Mouse (Mus musculus): ENCODE measurements at regions not wholly inside any gene's neighbourhood (a gene's known extent, or its start where the extent isn't known, plus 50 kb on each side); places are given as distances from the start of the nearest gene placed in this dataset.

DNA sequence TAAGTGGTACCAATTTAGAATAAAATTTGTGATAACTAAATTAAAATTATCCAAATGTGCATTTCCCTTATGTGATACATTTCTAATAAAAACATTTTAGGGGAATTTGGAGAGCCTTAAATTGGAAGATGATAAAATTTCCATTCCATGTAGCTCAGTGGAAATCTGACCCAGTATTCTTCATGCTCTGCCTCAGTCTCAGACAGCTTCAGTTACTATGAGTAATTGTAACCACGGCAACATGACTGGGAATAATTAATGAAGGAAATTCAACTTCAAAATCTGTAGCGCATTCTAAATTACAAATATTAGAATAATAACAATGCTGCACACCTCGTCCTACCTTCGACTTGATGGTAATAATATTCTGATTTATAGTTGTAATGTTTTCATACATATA is 350.8 kb upstream of the Negr1 start:
- Histone ChIP-seq H3K4me1 (no peaks in the 10 kb centered on the region), H3K36me3 (no peaks in the 10 kb centered on the region), H3K4me3 (no peak overlapping the region), H3K27ac (no peak overlapping the region), H3K9me3 (replicated peaks) (no peaks in the 10 kb centered on the region), H3K27me3 (ENCODE audit: low read depth, poor library complexity, severe bottlenecking) (no peaks in the 10 kb centered on the region)
- no peak for DNase-seq (ENCODE audit: low spot score)
- WGBS: 90% methylated on average over 4 of the region's 4 CpGs

DNA sequence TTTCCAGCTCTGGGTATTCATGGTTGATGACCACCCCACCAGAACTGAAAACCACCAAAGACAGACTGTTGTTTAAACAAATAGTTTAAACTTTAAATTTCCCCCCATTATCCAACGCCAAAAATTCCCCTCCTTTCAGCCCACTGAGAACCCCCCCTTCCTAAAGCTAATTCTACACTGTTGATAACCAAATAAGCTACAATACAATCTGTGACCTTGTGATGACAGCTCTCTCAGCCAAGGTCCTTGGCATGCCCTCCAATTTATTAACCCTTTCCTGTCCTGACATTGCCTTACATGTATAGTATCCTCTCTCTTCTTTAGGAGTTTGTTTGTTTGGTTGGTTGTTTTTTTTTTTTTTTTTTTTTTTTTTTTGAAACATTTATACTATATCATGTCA is 346.8 kb upstream of the Negr1 start:
- WGBS: 63% methylated on average over 1 of the region's 1 CpGs
- no peaks in the 10 kb centered on the region for H3K9me3 ChIP-seq (replicated peaks)
- H3K27me3 ChIP-seq (ENCODE audit: low read depth, poor library complexity, severe bottlenecking): no peaks in the 10 kb centered on the region
- no peak for DNase-seq (ENCODE audit: low spot score)
- H3K27ac ChIP-seq: no peak overlapping the region
- no peak overlapping the region for H3K4me3 ChIP-seq
- no peaks in the 10 kb centered on the region for H3K36me3 ChIP-seq
- H3K4me1 ChIP-seq: no peaks in the 10 kb centered on the region

DNA sequence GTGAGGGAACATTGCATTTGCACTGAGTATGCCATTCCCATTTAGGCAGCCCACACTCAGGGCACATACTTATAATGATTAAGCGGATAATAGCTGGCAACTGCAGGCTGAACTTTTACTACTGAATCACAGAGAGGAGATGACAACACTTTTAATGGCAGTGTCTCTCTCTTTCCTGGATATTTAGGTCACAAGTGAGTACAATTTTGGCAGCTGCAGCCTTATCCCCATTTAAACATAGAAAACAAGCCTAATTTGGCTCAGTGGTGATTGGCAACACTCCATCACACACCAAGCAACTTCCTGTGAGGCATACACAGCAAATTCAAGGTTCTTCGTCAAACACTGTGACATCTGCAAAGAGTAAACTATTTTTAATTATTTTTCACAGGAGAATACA is 329.5 kb upstream of the Negr1 start:
- H3K4me1 ChIP-seq: no peaks in the 10 kb centered on the region
- H3K9me3 ChIP-seq (replicated peaks): no peaks in the 10 kb centered on the region
- 91% methylated on average over 2 of the region's 2 CpGs for WGBS
- H3K36me3 ChIP-seq: no peaks in the 10 kb centered on the region
- no peak overlapping the region for H3K4me3 ChIP-seq
- H3K27ac ChIP-seq: no peak overlapping the region
- no peaks in the 10 kb centered on the region for H3K27me3 ChIP-seq (ENCODE audit: low read depth, poor library complexity, severe bottlenecking)
- DNase-seq (ENCODE audit: low spot score): no peak

DNA sequence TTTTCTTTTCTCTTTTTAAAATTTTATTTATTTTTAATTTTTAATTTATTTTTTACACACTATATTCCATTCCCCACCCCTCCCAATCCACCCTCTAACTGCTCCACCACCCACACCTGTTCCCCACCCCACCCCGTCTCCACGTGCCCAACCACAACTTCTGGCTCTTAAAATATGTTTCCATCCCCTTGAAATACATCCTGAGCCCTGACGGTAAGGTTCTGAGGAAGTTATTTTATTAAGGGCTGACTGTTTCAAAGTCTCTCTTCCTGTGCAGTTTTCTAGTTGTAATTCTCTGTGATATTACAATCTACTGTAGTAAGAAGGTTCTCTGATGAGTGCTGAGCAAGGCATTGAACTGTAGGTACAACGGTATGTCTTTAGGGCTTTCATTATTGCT is 325.6 kb upstream of the Negr1 start:
- no peaks in the 10 kb centered on the region for H3K27me3 ChIP-seq (ENCODE audit: low read depth, poor library complexity, severe bottlenecking)
- no peak for DNase-seq (ENCODE audit: low spot score)
- H3K27ac ChIP-seq: no peak overlapping the region
- no peaks in the 10 kb centered on the region for H3K4me1 ChIP-seq
- H3K9me3 ChIP-seq (replicated peaks): no peaks in the 10 kb centered on the region
- H3K4me3 ChIP-seq: no peak overlapping the region
- WGBS: 89% methylated on average over 4 of the region's 4 CpGs
- H3K36me3 ChIP-seq: no peaks in the 10 kb centered on the region

DNA sequence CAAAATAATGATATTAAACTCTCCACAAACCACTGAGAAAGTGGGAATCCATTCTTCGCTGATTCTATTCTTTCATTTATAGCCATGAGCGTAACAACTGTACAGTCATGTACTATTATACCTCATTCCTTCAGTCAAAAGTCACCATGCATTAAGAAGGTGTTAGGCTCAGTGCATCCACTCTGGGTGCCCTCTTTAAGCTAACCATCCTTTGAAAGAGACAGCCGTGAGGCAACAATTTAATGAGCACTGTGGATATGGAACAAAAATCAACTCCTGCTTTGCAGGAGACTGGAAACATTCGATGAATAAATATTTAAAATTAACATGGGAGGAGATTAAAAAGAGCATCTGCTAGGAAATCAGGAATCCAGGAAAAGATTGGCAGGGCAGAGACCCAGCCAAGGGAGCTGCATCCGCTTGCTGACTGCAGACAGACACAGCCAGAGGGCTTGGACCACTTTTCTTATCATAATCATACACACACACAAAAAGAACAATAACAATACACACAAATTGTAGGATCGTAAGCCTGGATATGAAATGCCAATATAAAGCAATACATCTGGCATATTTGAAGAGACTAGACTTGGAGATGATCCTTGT is 309.2 kb upstream of the Negr1 start:
- Histone ChIP-seq H3K27ac (no peak overlapping the region), H3K36me3 (no peaks in the 10 kb centered on the region), H3K4me1 (peaks cover 9% of the 10 kb centered on the region), H3K27me3 (ENCODE audit: low read depth, poor library complexity, severe bottlenecking) (no peaks in the 10 kb centered on the region), H3K4me3 (no peak overlapping the region), H3K9me3 (replicated peaks) (no peaks in the 10 kb centered on the region)
- WGBS: 91% methylated on average over 6 of the region's 6 CpGs
- no peak for DNase-seq (ENCODE audit: low spot score)

DNA sequence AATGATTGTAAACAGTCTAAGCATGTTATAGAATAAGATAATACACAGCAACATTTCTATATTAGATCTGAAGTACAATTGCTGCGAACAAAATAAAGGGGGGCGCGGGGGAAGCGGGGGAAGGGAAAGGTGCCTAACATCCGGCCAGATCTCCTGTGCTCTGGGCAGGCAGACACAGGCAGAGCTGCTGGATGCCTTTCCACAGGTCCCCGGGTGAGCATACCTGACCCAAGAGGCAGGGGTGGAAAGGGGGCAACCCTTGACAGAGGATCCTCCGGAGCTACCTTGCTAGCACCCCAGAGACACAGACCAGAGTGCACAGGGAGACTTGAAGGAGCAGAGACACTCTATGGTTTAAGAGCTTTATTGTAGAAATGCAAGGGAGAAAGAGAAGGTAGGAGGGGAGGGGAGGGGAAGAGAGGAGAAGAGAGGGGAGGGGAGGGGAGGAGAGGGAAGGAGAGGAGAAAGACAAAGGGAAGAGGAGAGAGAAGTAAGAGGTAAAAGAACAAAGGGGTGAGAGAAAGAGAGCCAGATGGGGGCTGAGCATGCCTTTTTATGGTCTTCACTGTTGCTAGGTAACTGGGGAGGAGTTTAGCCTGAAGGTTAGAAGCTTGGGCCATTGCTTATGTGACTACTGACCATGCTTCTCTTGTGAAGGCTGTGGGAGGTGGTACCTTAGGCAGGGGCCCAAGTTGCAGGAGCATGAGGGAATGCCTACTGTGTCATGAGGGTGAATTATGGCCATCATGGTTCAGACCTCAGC is 308.2 kb upstream of the Negr1 start:
- WGBS: 75% methylated on average over 7 of the region's 7 CpGs
- DNase-seq (ENCODE audit: low spot score): peak; percentile 29
- Histone ChIP-seq H3K36me3 (no peaks in the 10 kb centered on the region), H3K9me3 (replicated peaks) (no peaks in the 10 kb centered on the region), H3K4me3 (no peak overlapping the region), H3K27ac (peak overlapping the region; percentile 79), H3K4me1 (peaks cover 9% of the 10 kb centered on the region), H3K27me3 (ENCODE audit: low read depth, poor library complexity, severe bottlenecking) (no peaks in the 10 kb centered on the region)

DNA sequence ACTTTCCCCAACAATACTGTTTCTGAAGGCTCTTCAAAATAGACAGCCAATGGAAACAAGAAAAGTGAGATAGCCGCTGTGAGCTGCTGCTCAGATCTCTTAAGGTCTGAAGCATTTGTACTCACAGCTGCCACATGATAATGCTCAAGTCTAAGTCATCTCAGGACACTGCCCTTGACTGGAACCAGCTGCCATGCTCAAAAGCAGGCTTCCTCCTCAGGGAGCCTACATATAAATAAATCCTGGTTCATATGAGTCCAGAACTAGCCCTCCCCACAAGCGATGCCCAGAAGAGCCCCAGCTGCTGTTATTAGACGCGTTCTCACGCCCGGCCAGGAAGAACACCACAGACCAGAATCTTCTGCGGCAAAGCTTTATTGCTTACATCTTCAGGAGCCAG is 304.9 kb upstream of the Negr1 start:
- H3K4me1 ChIP-seq: peaks cover 9% of the 10 kb centered on the region
- H3K9me3 ChIP-seq (replicated peaks): no peaks in the 10 kb centered on the region
- no peaks in the 10 kb centered on the region for H3K27me3 ChIP-seq (ENCODE audit: low read depth, poor library complexity, severe bottlenecking)
- no peak for DNase-seq (ENCODE audit: low spot score)
- no peak overlapping the region for H3K4me3 ChIP-seq
- H3K27ac ChIP-seq: no peak overlapping the region
- whole genome bisulfite sequencing: 96% methylated on average over 7 of the region's 7 CpGs
- no peaks in the 10 kb centered on the region for H3K36me3 ChIP-seq

DNA sequence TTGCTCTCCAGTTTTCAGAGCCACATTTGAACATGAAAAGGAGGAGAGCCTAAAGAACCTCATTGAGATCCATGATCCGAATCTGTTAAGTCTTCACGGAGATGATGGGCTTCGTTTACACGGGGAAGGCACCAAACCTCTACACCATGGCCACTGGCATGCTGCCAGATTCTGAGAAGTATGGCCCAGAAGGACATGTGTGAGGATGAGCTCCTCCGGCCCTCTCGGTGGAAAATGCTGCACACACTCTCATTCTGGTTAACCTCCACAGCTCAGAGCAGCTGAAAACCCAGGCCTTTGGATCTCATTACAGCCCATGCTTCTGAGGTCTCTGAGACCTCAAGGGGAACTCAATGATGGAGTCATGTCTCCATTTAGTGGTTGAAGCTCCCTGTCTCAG is 296.9 kb upstream of the Negr1 start:
- DNase-seq (ENCODE audit: low spot score): no peak
- Histone ChIP-seq H3K27me3 (ENCODE audit: low read depth, poor library complexity, severe bottlenecking) (no peaks in the 10 kb centered on the region), H3K36me3 (no peaks in the 10 kb centered on the region), H3K4me1 (no peaks in the 10 kb centered on the region), H3K9me3 (replicated peaks) (no peaks in the 10 kb centered on the region), H3K4me3 (no peak overlapping the region), H3K27ac (no peak overlapping the region)
- 96% methylated on average over 6 of the region's 6 CpGs for WGBS

DNA sequence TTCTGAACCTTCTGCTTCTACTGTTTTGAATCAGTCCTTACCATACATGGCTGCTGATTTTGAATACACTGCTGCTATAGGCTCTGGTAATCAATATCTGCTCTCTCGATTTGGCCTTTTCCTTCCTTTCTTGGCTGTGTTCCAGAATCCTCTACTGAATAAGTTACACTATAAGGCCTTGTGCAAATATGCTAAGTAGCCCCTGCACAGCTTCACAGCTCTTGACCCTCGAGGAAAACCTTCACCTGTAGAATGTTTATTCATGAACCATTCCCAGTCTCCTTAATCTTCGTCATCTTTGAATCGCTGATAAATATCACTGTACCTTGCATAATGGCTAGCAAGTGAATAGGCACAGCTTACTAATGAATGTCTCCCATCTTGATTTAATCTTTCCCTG is 293.9 kb upstream of the Negr1 start:
- Histone ChIP-seq H3K9me3 (replicated peaks) (no peaks in the 10 kb centered on the region), H3K4me1 (no peaks in the 10 kb centered on the region), H3K27me3 (ENCODE audit: low read depth, poor library complexity, severe bottlenecking) (no peaks in the 10 kb centered on the region), H3K4me3 (no peak overlapping the region), H3K36me3 (no peaks in the 10 kb centered on the region), H3K27ac (no peak overlapping the region)
- WGBS: 85% methylated on average over 4 of the region's 4 CpGs
- DNase-seq (ENCODE audit: low spot score): no peak

DNA sequence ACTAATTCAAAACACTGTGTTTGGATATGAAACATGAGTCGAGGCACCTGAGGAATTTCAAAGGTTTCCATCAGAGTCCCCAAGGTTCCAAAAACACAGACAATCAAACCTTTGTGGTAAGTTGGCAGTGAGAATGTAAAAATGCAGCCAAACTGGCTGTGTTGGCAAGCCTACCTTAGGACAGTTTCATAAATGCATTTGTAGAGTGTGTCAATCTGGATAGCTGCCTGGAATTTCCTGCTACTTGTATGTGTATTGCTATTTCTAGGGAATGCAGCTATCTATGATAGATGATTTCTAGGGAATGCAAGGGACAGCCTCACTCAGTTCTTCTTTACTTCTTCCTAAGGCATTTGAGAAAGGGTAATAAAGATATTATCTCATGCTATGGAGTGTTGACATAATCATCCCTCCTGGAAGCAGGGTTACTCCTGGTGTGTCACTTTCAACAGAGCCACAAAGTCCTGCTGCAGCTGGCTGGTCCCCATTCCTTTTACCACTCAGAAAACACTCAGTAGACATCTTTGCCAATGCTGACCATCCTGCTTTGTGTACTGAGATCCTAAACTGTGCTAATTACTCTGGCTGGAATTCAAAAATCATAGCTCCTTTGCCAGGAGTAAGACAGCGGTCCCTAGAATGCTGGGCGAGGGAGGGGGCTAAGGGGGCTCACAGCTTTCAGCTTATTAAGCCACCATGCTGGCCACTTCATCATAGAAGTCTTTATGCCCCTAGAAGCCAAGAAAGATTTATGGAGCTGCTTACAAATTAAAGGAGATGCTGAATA is 261.4 kb upstream of the Negr1 start:
- Histone ChIP-seq H3K9me3 (replicated peaks) (no peaks in the 10 kb centered on the region), H3K4me1 (peaks cover 15% of the 10 kb centered on the region), H3K27ac (peak overlapping the region; percentile 50; the same call in 1 of the 2 replicates), H3K36me3 (no peaks in the 10 kb centered on the region), H3K27me3 (ENCODE audit: low read depth, poor library complexity, severe bottlenecking) (no peaks in the 10 kb centered on the region), H3K4me3 (no peak overlapping the region)
- 71% methylated on average over 3 of the region's 3 CpGs for WGBS
- DNase-seq (ENCODE audit: low spot score): no peak

DNA sequence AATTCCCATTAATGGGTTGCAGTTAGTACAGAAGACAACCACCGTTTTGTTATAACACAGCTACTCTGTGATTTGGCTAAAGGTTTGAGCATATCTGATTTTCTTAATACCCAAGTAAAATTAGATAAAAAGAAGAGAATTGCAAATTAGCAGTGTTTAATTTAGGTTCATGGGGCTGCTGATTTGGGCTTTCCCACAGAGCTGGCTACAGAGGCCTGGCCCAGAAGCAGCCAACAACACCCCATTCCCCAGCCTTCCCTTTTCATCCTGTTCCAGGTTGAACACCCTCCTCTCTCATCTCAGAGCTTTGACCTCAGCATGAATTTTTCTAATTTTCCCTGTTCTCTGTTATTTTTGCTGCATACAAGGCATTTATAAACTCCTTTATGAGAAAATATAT is 260.3 kb upstream of the Negr1 start:
- Histone ChIP-seq H3K27me3 (ENCODE audit: low read depth, poor library complexity, severe bottlenecking) (no peaks in the 10 kb centered on the region), H3K4me1 (peaks cover 15% of the 10 kb centered on the region), H3K9me3 (replicated peaks) (no peaks in the 10 kb centered on the region), H3K4me3 (no peak overlapping the region), H3K27ac (no peak overlapping the region), H3K36me3 (no peaks in the 10 kb centered on the region)
- no peak for DNase-seq (ENCODE audit: low spot score)
- WGBS: 74% methylated on average over 1 of the region's 1 CpGs

DNA sequence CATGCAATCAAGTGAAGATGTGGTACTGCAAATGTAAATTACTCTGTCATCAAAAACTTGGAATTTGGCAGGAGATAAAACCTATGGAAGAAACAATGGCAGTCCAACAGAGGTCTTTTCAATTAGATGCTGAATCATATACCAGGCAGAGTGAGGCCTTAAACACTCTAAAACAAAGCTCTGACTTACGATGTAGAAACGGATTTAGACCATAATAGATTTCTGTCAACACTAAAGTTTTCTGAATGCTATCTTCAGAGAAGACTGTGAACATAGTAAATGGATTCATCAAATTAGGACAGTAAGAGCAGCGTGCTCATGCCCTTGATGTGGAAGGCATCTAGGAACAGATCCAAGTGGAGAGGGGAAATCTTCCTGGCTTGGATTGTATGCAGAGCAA is 259.8 kb upstream of the Negr1 start:
- WGBS: 93% methylated on average over 3 of the region's 3 CpGs
- DNase-seq (ENCODE audit: low spot score): no peak
- H3K36me3 ChIP-seq: no peaks in the 10 kb centered on the region

DNA sequence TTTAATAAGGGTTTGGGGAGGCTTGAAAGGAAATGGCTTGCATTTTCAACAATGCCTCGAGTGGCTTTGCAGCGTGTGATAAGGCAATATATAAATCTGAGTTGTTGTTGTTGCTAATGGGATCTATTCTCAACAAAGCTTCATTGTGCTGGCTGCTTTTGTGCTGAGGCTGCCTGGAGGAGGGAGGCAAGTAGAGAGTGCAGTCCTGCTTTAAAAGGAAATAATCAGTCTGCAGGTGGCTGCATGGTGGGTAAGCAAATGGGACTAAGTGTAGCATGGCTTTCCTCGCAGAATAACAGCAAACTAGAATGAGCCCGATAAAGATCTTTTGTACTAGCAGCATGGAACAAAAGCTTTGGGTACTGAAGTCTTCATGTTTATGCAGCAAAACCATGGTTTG is 257.4 kb upstream of the Negr1 start:
- DNase-seq (ENCODE audit: low spot score): no peak
- Histone ChIP-seq H3K27ac (no peak overlapping the region), H3K4me1 (peaks cover 15% of the 10 kb centered on the region), H3K4me3 (no peak overlapping the region), H3K27me3 (ENCODE audit: low read depth, poor library complexity, severe bottlenecking) (no peaks in the 10 kb centered on the region), H3K36me3 (no peaks in the 10 kb centered on the region), H3K9me3 (replicated peaks) (no peaks in the 10 kb centered on the region)
- 73% methylated on average over 4 of the region's 4 CpGs for whole genome bisulfite sequencing

More for the DNA sequence above, 259.8 kb upstream of the Negr1 start:
- no peaks in the 10 kb centered on the region for H3K9me3 ChIP-seq (replicated peaks)
- H3K4me1 ChIP-seq: peaks cover 15% of the 10 kb centered on the region
- H3K27me3 ChIP-seq (ENCODE audit: low read depth, poor library complexity, severe bottlenecking): no peaks in the 10 kb centered on the region
- no peak overlapping the region for H3K27ac ChIP-seq
- H3K4me3 ChIP-seq: no peak overlapping the region

All from limb, embryonic 10.5 days (tissue).